Mouse (Mus musculus) embryonic facial prominence, embryonic 14.5 days (tissue): ENCODE measurements around the gene Taf12. TPM values are rescaled to one million over a fixed set of nuclear protein-coding genes. Genes with fewer than 3 reads are reported as not detected.

Source experiments
- ATAC-seq: fragments of 200-750 bp; cut with Nextera tagmentation; 2 replicates; pipeline ENCODE4 v1.8.0; 2017; ENCODE audit warnings: low read depth, moderate number of reproducible peaks, moderate TSS enrichment
- DNase-seq: peaks from one replicate; pipeline ENCODE4 v3.0.0-alpha.2; 2015; ENCODE audit warnings: low spot score
- H3K27ac ChIP-seq: fragments of 300-500 bp; sonication (generic); replicated peaks from 2 replicates; pipeline ENCODE4 v1.5.1; 2014; ENCODE audit warnings: low read depth, mild to moderate bottlenecking, low read length, moderate library complexity
- H3K27me3 ChIP-seq: fragments of 300-500 bp; sonication (generic); replicated peaks from 2 replicates; pipeline ENCODE4 v1.6.1; 2014; ENCODE audit warnings: low read length; ENCODE audit not compliant: control insufficient read depth, insufficient read depth
- H3K36me3 ChIP-seq: fragments of 300-500 bp; sonication (generic); 2 replicates; pipeline ENCODE4 v1.6.1; 2014; ENCODE audit warnings: low read length, mixed read lengths; ENCODE audit not compliant: control insufficient read depth, insufficient read depth
- H3K4me1 ChIP-seq: fragments of 300-500 bp; sonication (generic); 2 replicates; pipeline ENCODE4 v1.6.1; 2014; ENCODE audit warnings: antibody characterized with exemption, low read length; ENCODE audit not compliant: control insufficient read depth, insufficient read depth
- H3K4me2 ChIP-seq: fragments of 300-500 bp; sonication (generic); 2 replicates; pipeline ENCODE4 v1.6.1; 2014; ENCODE audit warnings: low read depth, mild to moderate bottlenecking, low read length, moderate library complexity, mixed read lengths
- H3K4me3 ChIP-seq: fragments of 300-500 bp; sonication (generic); 2 replicates; pipeline ENCODE4 v1.5.1; 2014; ENCODE audit warnings: low read depth, mild to moderate bottlenecking, low read length
- H3K9ac ChIP-seq: fragments of 300-500 bp; sonication (generic); 2 replicates; pipeline ENCODE4 v1.6.1; 2014; ENCODE audit warnings: low read depth, mild to moderate bottlenecking, low read length, moderate library complexity, mixed read lengths
- H3K9me3 ChIP-seq: fragments of 300-500 bp; sonication (generic); 2 replicates; pipeline ENCODE4 v1.6.1; 2016; ENCODE audit warnings: low read length; ENCODE audit not compliant: control insufficient read depth
- WGBS: fragments of 180-500 bp; shearing (Covaris S2); extraction: QIAGEN DNeasy Blood & Tissue Kit; methylation state at CpG from one replicate; pipeline ENCODE4 v1.1.7; 2014; 5-methylcytosine and 5-hydroxymethylcytosine counted together
- polyA plus RNA-seq: library from polyadenylated mRNA; unstranded; fragments of >200 nt; fragmentation: Nextera tagmentation; extraction: Ambion mirVana; gene quantifications from 2 replicates; pipeline ENCODE4 v1.2.1, GENCODE M21; 2014

The Taf12 gene
- polyA plus RNA-seq, 1 experiment from 2014 or later = 48.8 TPM

GRCm38 (mm10) chr4:132291624-132292335 is 17.6 kb downstream of the Taf12 start:
- Histone ChIP-seq H3K27ac (no peak overlapping the region), H3K4me2 (no peak overlapping the region), H3K27me3 (no peaks in the 10 kb centered on the region), H3K9ac (no peak overlapping the region), H3K4me1 (no peaks in the 10 kb centered on the region), H3K9me3 (0 out of 2 replicates have a peak, but pooled peaks cover 4% of the 10 kb centered on the region), H3K4me3 (no peak overlapping the region), H3K36me3 (peaks cover 44% of the 10 kb centered on the region)
- ATAC-seq (no peak), DNase-seq (no peak)
- 82% methylated on average over 12 of the region's 12 CpGs for WGBS

GRCm38 (mm10) chr4:132292988-132293387 is 18.8 kb downstream of the Taf12 start:
- WGBS = 41% methylated on average over 4 of the region's 4 CpGs

GRCm38 (mm10) chr4:132293682-132294240 is 19.6 kb downstream of the Taf12 start:
- DNase-seq = no peak
- H3K9ac ChIP-seq = no peak overlapping the region
- WGBS = 83% methylated on average over 7 of the region's 7 CpGs

More at GRCm38 (mm10) chr4:132292988-132293387, 18.8 kb downstream of the Taf12 start:
- Histone ChIP-seq H3K4me3 (no peak overlapping the region), H3K4me2 (no peak overlapping the region), H3K4me1 (no peaks in the 10 kb centered on the region), H3K36me3 (peaks cover 39% of the 10 kb centered on the region), H3K27me3 (no peaks in the 10 kb centered on the region), H3K9ac (no peak overlapping the region), H3K9me3 (0 out of 2 replicates have a peak, but pooled peaks cover 4% of the 10 kb centered on the region), H3K27ac (no peak overlapping the region)
- ATAC-seq (no peak), DNase-seq (no peak)

GRCm38 (mm10) chr4:132295696-132296390 is 21.7 kb downstream of the Taf12 start:
- Histone ChIP-seq H3K9me3 (0 out of 2 replicates have a peak, but pooled peaks cover 4% of the 10 kb centered on the region), H3K27me3 (no peaks in the 10 kb centered on the region), H3K4me1 (no peaks in the 10 kb centered on the region), H3K4me3 (no peak overlapping the region), H3K4me2 (no peak overlapping the region), H3K36me3 (peaks cover 25% of the 10 kb centered on the region), H3K9ac (no peak overlapping the region), H3K27ac (no peak overlapping the region)
- ATAC-seq = no peak
- DNase-seq = no peak
- WGBS = 48% methylated on average over 8 of the region's 8 CpGs

More at GRCm38 (mm10) chr4:132293682-132294240, 19.6 kb downstream of the Taf12 start:
- Histone ChIP-seq H3K4me3 (no peak overlapping the region), H3K27ac (no peak overlapping the region), H3K4me1 (no peaks in the 10 kb centered on the region), H3K36me3 (peaks cover 39% of the 10 kb centered on the region), H3K27me3 (no peaks in the 10 kb centered on the region), H3K9me3 (0 out of 2 replicates have a peak, but pooled peaks cover 4% of the 10 kb centered on the region), H3K4me2 (no peak overlapping the region)
- ATAC-seq = no peak

- Histone ChIP-seq H3K4me1 (no peaks in the 10 kb centered on the region), H3K9ac (no peak overlapping the region), H3K36me3 (no peaks in the 10 kb centered on the region), H3K27ac (no peak overlapping the region), H3K27me3 (no peaks in the 10 kb centered on the region), H3K4me3 (no peak overlapping the region), H3K4me2 (no peak overlapping the region), H3K9me3 (no peaks in the 10 kb centered on the region)
- 91% methylated on average over 1 of the region's 1 CpGs for WGBS
- no peak for DNase-seq
- ATAC-seq = no peak
Measured at GRCm38 (mm10) chr4:132299849-132300248, 25.7 kb downstream of the Taf12 start.

- ATAC-seq (no peak), DNase-seq (no peak)
- no peaks in the 10 kb centered on the region for H3K27me3 ChIP-seq
- H3K4me1 ChIP-seq = no peaks in the 10 kb centered on the region
- H3K27ac ChIP-seq = no peak overlapping the region
- H3K4me3 ChIP-seq = no peak overlapping the region
- no peak overlapping the region for H3K9ac ChIP-seq
- 83% methylated on average over 6 of the region's 6 CpGs for WGBS
- no peaks in the 10 kb centered on the region for H3K9me3 ChIP-seq
- no peaks in the 10 kb centered on the region for H3K36me3 ChIP-seq
- no peak overlapping the region for H3K4me2 ChIP-seq
Measured at GRCm38 (mm10) chr4:132301486-132301885, 27.3 kb downstream of the Taf12 start.

- Histone ChIP-seq H3K4me3 (peak overlapping the region; percentile 47), H3K27ac (peak overlapping the region; percentile 56), H3K4me1 (no peaks in the 10 kb centered on the region), H3K27me3 (no peaks in the 10 kb centered on the region), H3K9ac (peak overlapping the region; percentile 66), H3K4me2 (peak overlapping the region; percentile 69), H3K9me3 (no peaks in the 10 kb centered on the region), H3K36me3 (no peaks in the 10 kb centered on the region)
- DNase-seq (no peak), ATAC-seq (no peak)
- 62% methylated on average over 16 of the region's 16 CpGs for WGBS
Measured at GRCm38 (mm10) chr4:132301965-132302938, 28.1 kb downstream of the Taf12 start.

GRCm38 (mm10) chr4:132302939-132303479 is 28.8 kb downstream of the Taf12 start, which contains the start of gene Rab42:
Gene Rab42, minus strand, starts transcription at chr4:132303385.
- peak within 1 kb of the TSS; percentile 69 for H3K4me2 ChIP-seq
- H3K27me3 ChIP-seq = no peaks in the 10 kb centered on the region
- no peaks in the 10 kb centered on the region for H3K36me3 ChIP-seq
- H3K9ac ChIP-seq = peak within 1 kb of the TSS; percentile 66
- ATAC-seq (peak; percentile 81), DNase-seq (peak; percentile 79)
- peak within 1 kb of the TSS; percentile 56 for H3K27ac ChIP-seq
- peak within 1 kb of the TSS; percentile 47 for H3K4me3 ChIP-seq
- 0% methylated on average over 15 of the region's 31 CpGs for WGBS
- H3K4me1 ChIP-seq = no peaks in the 10 kb centered on the region
- no peaks in the 10 kb centered on the region for H3K9me3 ChIP-seq
